Mouse (Mus musculus) erythroblast, embryonic 14.5 days (primary cell): ENCODE results near the gene Mindy2.

ENCODE experiments used
- GATA1 ChIP-seq: IDR thresholded peaks from 2 replicates; pipeline ENCODE4 v1.6.1; 2012; ENCODE audit warnings: low read length, inconsistent platforms, mixed read lengths
- TAL1 ChIP-seq: IDR thresholded peaks from 3 replicates; pipeline ENCODE4 v1.6.1; 2012; ENCODE audit warnings: low read length, inconsistent platforms, mixed read lengths

DNA sequence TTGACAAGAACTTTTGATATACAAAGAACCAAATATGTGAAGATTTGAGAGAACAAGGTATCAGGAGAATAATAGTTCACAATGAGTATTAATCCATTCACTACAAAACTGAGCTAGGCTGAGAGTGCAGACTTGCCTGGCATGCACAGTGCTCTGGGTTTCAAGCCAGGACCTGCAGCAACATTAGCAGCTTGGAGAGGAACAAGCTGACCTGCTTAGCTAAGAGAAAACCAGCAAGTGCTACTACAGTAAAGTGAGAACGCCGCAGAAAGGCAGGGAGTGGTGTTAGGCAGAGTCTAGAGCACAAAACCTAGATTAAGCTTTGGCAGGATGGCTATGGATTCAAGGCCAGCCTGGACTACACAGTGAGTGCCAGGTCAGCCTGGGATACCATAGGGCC lies 27.3 kb downstream of the Mindy2 start:
- TF ChIP-seq TAL1, result no peak
- TF ChIP-seq GATA1, result no peak
